ENCODE assay signal across 9 mouse cellular contexts in genomic region chr2:70842049-70842618, GRCm38 (mm10). TPM values are rescaled to one million over a fixed set of nuclear protein-coding genes. Genes with fewer than 3 reads are reported as not detected.
DNase-seq lines count a peak whose midpoint lies in the region.
"Had no signal": no experiment of that assay in that cellular context is flagged by ENCODE, and none has a peak within 500 bp of the region (broad histone marks: within the 10 kb centered on the region; RNA-seq: fewer than 3 reads in every experiment).

No protein-coding gene starts in this region.

- DNase-seq in heart, postnatal 4 days: peak; percentile 39
- no peak for DNase-seq in heart, adult 9 months (ENCODE audit: low spot score in 2 of 2)
- peak; percentile 30 to 49 for DNase-seq in adrenal gland, adult 18-20 months (ENCODE audit: low spot score in 2 of 2)
- DNase-seq in adrenal gland, postnatal 25 days: peak; percentile 24
- peak; percentile 79 to 85 for DNase-seq in kidney, postnatal 25 days
- no peak for DNase-seq in spleen, postnatal 14 days (ENCODE audit: low spot score in 2 of 2)
- no peak for DNase-seq in ovary, adult 18-20 months (ENCODE audit: low spot score)
- DNase-seq: right cerebral cortex, postnatal 4 days; thymus, adult 18-20 months had no signal

RNA-seq across cellular contexts. Expression of gene Tlk1, which starts 16.6 kb away (rescaled TPM):
- total RNA-seq in heart, postnatal 4 days (2021): 10 to 100 TPM; 59.7 to 60.1 TPM
- 10 to 100 TPM; 37.6 to 52.5 TPM for total RNA-seq in adrenal gland, adult 18-20 months (2021)
- total RNA-seq in adrenal gland, postnatal 25 days (2021): 70.8 and 82.7 TPM in 2 replicates

Comparison
In these comparisons a context has a peak if more than half of its experiments do, and no peak if none do; other contexts are left out.
1. DNase-seq: peak in heart, postnatal 4 days (single experiment), adrenal gland, adult 18-20 months (2 of 2), adrenal gland, postnatal 25 days (single experiment) and kidney, postnatal 25 days (2 of 2); none in heart, adult 9 months (0 of 2), spleen, postnatal 14 days (0 of 2) and ovary, adult 18-20 months (single experiment).